Mouse (Mus musculus) hindbrain, embryonic 11.5 days (tissue): ENCODE data around the gene 2410137M14Rik. TPM values are rescaled to one million over a fixed set of nuclear protein-coding genes. Genes with fewer than 3 reads are reported as not detected.

Experiments
- ATAC-seq: fragments of 200-750 bp; cut with Nextera tagmentation; 2 replicates; pipeline ENCODE4 v1.8.0; 2017; ENCODE audit warnings: mild to moderate bottlenecking, moderate TSS enrichment, moderate library complexity; ENCODE audit not compliant: low FRiP score
- DNase-seq: peaks from one replicate; pipeline ENCODE4 v3.0.0-alpha.2; 2015; ENCODE audit warnings: low spot score
- H3K27ac ChIP-seq: fragments of 300-500 bp; sonication (generic); 2 replicates; pipeline ENCODE4 v1.5.1; 2014; ENCODE audit warnings: mild to moderate bottlenecking, low read depth, low read length
- H3K27me3 ChIP-seq: fragments of 300-500 bp; sonication (generic); 2 replicates; pipeline ENCODE4 v1.6.1; 2014; ENCODE audit warnings: mild to moderate bottlenecking, low read length, moderate library complexity, mixed read lengths; ENCODE audit not compliant: control insufficient read depth, insufficient read depth
- H3K36me3 ChIP-seq: fragments of 300-500 bp; sonication (generic); 2 replicates; pipeline ENCODE4 v1.6.1; 2014; ENCODE audit warnings: mild to moderate bottlenecking, low read length, moderate library complexity, mixed read lengths; ENCODE audit not compliant: control insufficient read depth, insufficient read depth
- H3K4me1 ChIP-seq: fragments of 300-500 bp; sonication (generic); replicated peaks from 2 replicates; pipeline ENCODE4 v1.6.1; 2014; ENCODE audit warnings: low read length, mixed read lengths; ENCODE audit not compliant: control insufficient read depth, insufficient read depth
- H3K4me2 ChIP-seq: fragments of 300-500 bp; sonication (generic); replicated peaks from 2 replicates; pipeline ENCODE4 v1.6.1; 2014; ENCODE audit warnings: mild to moderate bottlenecking, low read depth, low read length
- H3K4me3 ChIP-seq: fragments of 300-500 bp; sonication (generic); 2 replicates; pipeline ENCODE4 v1.5.1; 2014; ENCODE audit warnings: low read depth, low read length
- H3K9ac ChIP-seq: fragments of 300-500 bp; sonication (generic); 2 replicates; pipeline ENCODE4 v1.6.1; 2014; ENCODE audit warnings: low read depth, low read length
- H3K9me3 ChIP-seq: fragments of 300-500 bp; sonication (generic); 2 replicates; pipeline ENCODE4 v1.6.1; 2016; ENCODE audit warnings: low read length; ENCODE audit not compliant: control insufficient read depth
- WGBS: fragments of 180-500 bp; shearing (Covaris S2); extraction: QIAGEN DNeasy Blood & Tissue Kit; methylation state at CpG from one replicate; pipeline ENCODE4 v1.1.7; 2014; 5-methylcytosine and 5-hydroxymethylcytosine counted together
- polyA plus RNA-seq: library from polyadenylated mRNA; unstranded; fragments of >200 nt; fragmentation: Nextera tagmentation; extraction: Ambion mirVana; gene quantifications from 2 replicates; pipeline ENCODE4 v1.2.1, GENCODE M21; 2014

Gene 2410137M14Rik
- polyA plus RNA-seq, 1 experiment from 2014 or later: not detected

DNA sequence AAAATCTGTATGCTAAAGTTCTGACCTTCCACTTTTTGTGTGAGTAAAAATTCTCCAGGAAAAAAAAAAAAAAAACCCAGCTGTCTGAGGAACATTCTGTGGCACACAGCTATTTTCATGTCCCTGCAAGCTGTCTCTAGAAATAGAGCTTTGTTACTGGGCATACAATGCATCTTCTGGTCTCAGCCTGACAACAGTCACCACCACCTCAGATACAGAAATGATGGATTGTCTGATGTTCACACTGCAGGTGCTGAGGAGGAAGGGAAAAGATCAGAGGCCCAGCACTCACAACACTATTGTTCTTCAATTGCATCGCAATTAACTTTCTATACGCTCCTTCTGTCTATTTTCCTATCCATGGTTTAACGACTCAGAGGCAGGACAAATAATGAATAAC is 37.3 kb upstream of the 2410137M14Rik start:
- WGBS: 75% methylated on average over 3 of the region's 3 CpGs
- no peak overlapping the region for H3K27ac ChIP-seq
- no peak overlapping the region for H3K9ac ChIP-seq

DNA sequence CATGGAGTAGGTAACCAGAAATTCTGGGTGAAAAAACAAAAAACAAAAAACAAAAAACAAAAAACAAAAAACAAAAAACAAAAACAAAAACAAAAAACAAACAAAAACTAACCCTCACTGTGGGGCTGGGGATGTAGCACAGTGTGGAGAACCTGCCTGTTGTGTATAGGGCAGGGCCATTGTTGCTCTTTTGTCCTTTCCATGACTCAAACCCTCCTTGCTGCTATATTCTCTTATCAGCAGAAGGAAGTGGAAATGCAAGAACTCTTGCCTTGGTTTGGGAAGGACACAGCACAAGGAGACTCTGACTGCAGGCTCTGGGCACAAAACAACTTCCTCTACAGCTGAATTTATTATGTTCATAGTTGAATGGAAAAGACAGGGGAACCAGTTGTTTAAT is 35.3 kb upstream of the 2410137M14Rik start:
- Histone ChIP-seq H3K9ac (no peak overlapping the region), H3K36me3 (no peaks in the 10 kb centered on the region), H3K27me3 (no peaks in the 10 kb centered on the region), H3K27ac (no peak overlapping the region), H3K9me3 (no peaks in the 10 kb centered on the region), H3K4me1 (no peaks in the 10 kb centered on the region), H3K4me2 (no peak overlapping the region), H3K4me3 (no peak overlapping the region)
- ATAC-seq (no peak), DNase-seq (no peak)

More for the DNA sequence above, 37.3 kb upstream of the 2410137M14Rik start:
- Histone ChIP-seq H3K4me2 (no peak overlapping the region), H3K9me3 (no peaks in the 10 kb centered on the region), H3K27me3 (no peaks in the 10 kb centered on the region), H3K4me1 (no peaks in the 10 kb centered on the region), H3K36me3 (no peaks in the 10 kb centered on the region), H3K4me3 (no peak overlapping the region)
- ATAC-seq: no peak
- no peak for DNase-seq

DNA sequence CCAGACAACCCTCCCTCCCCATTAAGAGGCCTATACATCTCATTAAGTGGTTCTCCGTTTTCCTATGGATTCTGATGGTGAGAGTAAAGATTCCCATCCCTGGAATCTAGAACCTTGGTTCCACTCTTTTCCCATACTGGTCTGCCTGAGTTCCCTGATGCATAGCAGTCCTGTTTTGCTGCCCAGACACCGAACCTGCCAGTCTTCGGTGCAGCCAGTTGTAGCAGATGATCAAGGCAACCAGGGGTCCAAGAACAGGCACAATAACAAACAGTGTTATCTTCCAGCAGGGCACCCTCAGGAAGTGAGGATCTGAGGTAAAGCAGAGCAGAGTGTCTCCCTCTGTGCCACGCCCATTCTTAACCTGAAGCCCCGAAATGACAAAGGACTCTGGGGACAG is 31.1 kb upstream of the 2410137M14Rik start:
- Histone ChIP-seq H3K9me3 (no peaks in the 10 kb centered on the region), H3K9ac (no peak overlapping the region), H3K36me3 (peaks cover 2% of the 10 kb centered on the region; the same call in 1 of the 2 replicates), H3K27ac (no peak overlapping the region), H3K27me3 (no peaks in the 10 kb centered on the region), H3K4me3 (no peak overlapping the region), H3K4me2 (no peak overlapping the region), H3K4me1 (no peaks in the 10 kb centered on the region)
- 77% methylated on average over 5 of the region's 5 CpGs for WGBS
- no peak for ATAC-seq
- DNase-seq: no peak

DNA sequence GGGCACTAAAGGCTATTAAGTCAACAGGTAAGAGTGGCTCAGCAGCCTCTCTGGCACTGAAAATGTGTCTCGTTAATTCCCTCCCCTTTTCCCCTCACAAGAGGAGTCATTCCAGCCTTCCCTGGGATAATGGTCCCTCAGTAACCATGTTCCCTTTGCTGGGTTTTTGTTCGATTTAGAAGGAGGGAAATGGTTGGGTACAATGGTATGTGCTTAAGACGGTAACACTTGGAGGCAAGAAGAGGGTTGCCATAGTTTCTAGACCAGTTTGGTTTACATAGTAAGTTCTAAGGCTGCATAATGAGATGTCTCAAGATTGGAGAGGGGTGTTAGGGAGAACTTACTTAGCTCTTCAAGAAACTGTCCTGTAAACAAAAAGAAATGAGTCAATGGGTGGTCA is 30.7 kb upstream of the 2410137M14Rik start:
- DNase-seq (no peak), ATAC-seq (no peak)
- WGBS: 81% methylated on average over 3 of the region's 3 CpGs
- H3K36me3 ChIP-seq: peaks cover 2% of the 10 kb centered on the region; the same call in 1 of the 2 replicates
- no peaks in the 10 kb centered on the region for H3K27me3 ChIP-seq
- H3K4me3 ChIP-seq: no peak overlapping the region
- no peak overlapping the region for H3K9ac ChIP-seq
- H3K4me2 ChIP-seq: no peak overlapping the region
- H3K9me3 ChIP-seq: no peaks in the 10 kb centered on the region
- no peak overlapping the region for H3K27ac ChIP-seq
- no peaks in the 10 kb centered on the region for H3K4me1 ChIP-seq

DNA sequence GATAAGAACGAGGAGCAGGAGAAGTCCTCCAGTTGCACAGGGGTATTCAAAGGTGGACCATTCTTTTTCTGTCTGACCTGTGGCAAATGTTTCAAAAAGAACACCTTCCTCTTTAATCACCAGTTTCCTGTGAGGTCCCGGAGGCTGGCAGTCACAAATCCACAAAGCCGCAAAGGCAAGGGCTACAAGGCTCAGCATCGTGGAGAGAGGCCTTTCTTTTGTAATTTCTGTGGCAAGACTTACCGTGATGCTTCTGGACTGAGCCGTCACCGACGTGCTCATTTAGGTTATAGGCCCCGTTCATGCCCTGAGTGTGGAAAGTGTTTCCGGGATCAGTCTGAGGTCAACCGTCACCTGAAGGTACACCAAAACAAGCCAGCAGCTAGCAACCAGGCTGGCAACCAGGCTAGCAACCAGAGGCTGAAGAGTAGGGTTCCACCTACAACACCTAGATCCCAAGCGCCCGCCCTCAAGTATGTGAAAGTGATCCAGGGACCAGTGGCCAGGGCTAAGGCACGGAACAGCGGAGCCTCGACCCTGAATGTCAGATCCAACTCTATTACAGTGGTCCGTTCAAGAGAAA is 28.5 kb upstream of the 2410137M14Rik start:
- WGBS: 95% methylated on average over 17 of the region's 17 CpGs
- H3K27me3 ChIP-seq: no peaks in the 10 kb centered on the region
- H3K4me2 ChIP-seq: no peak overlapping the region
- H3K4me3 ChIP-seq: no peak overlapping the region
- no peak overlapping the region for H3K9ac ChIP-seq
- H3K4me1 ChIP-seq: no peaks in the 10 kb centered on the region
- H3K27ac ChIP-seq: no peak overlapping the region
- H3K36me3 ChIP-seq: peaks cover 4% of the 10 kb centered on the region; the same call in 1 of the 2 replicates
- no peak for DNase-seq
- ATAC-seq: no peak
- H3K9me3 ChIP-seq: no peaks in the 10 kb centered on the region

DNA sequence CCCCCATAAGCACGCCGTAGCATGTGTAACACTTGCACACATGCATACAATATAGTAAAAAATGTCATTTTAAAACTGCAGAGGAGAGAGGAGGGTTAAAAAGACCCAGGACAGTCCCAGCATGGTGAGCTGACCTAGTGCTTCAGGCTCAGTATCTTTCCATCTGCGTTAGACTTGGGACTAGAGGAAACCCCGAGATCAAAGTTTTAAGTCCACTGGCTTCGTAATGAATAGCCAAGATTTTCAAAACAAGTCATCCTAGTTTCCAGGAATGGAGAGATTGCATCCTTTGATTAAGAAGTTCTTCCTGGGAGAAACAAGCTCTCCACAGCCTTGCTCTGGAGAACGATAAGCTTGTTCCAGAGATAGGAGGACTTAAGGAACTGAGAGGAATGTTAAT is 27.1 kb upstream of the 2410137M14Rik start:
- 0 out of 2 replicates have a peak, but pooled peaks cover 2% of the 10 kb centered on the region for H3K4me1 ChIP-seq
- no peak for ATAC-seq
- H3K27ac ChIP-seq: no peak overlapping the region
- no peak overlapping the region for H3K4me3 ChIP-seq
- H3K36me3 ChIP-seq: peaks cover 4% of the 10 kb centered on the region; the same call in 1 of the 2 replicates
- no peak overlapping the region for H3K9ac ChIP-seq
- DNase-seq: no peak
- H3K9me3 ChIP-seq: no peaks in the 10 kb centered on the region
- H3K4me2 ChIP-seq: no peak overlapping the region
- H3K27me3 ChIP-seq: no peaks in the 10 kb centered on the region
- WGBS: 94% methylated on average over 6 of the region's 6 CpGs

DNA sequence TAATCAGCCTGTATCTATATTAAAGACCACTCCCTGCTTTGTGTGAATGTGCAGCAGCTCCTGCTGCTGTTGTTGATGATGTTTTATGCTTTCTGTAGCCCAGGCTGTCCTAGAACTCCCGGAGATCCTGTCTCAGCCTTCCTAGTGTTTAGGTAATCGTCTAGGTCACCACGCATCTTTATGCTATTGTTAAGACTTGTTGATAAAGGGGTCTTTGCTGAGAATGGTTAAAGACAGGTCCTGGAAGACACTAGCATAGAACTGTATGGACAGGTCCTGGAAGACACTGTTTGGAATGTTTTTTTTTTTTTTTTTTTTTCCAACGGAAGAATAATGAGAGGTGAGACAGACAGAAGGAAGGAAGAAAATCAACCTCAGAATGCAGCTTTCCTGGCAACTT is 22.3 kb upstream of the 2410137M14Rik start:
- H3K36me3 ChIP-seq: peaks cover 2% of the 10 kb centered on the region; the same call in 1 of the 2 replicates
- no peak for DNase-seq
- no peak overlapping the region; the same call in 1 of the 2 replicates for H3K27ac ChIP-seq
- 45% methylated on average over 4 of the region's 4 CpGs for WGBS
- ATAC-seq: peak; percentile 22; the same call in 1 of the 2 replicates
- no peaks in the 10 kb centered on the region for H3K9me3 ChIP-seq
- peak overlapping the region; percentile 61 for H3K4me2 ChIP-seq
- H3K4me1 ChIP-seq: 0 out of 2 replicates have a peak, but pooled peaks cover 2% of the 10 kb centered on the region
- H3K4me3 ChIP-seq: peak overlapping the region; percentile 80
- peak overlapping the region; percentile 96 for H3K9ac ChIP-seq
- no peaks in the 10 kb centered on the region for H3K27me3 ChIP-seq

DNA sequence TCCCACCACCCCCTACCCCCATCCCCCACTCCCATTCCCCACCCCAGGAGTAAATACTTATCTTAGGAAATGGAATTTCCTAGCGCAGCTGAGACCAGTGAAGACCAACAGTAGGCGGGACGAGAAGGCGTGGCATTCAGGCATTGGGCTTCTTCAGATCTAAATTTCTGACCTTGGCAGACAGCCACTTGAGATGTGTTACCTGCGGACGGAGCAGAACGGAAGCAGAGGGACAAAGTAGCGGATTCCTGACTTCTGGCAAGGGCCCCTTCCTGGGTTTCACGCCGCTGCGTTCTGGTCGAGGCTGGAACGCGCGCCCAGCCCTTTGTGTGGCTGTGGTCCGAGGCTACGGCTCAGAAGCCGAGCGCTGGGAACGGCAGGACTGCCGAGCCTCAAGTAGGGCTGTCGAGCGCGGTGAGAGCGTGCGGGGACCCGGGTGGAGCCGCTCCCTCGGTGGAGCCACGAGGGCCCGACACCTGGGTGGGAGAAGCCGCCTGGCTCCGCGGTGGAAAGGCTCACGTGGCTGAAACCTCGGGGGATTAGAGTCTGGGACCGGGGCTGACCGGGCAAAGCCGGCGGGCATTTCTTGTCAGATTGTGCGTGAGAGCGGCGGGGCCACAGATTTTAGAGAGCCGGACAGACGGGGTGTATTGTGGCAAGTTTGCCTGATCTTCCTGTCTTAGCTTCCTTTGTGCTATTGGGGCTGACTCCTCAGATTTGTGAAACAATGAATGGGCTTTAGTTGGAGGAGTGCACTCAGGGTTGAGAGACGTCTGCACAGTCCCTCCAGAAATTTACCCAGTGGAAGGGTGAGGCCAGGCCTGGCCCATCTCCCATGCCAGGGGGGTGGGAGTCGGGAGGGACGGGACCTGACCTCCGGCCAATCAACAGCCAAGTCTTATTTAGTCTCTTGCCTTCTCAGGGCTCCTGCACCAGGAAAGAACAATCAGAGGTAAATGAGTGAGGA is 21.6 kb upstream of the 2410137M14Rik start:
- Histone ChIP-seq H3K27me3 (no peaks in the 10 kb centered on the region), H3K9me3 (no peaks in the 10 kb centered on the region), H3K4me2 (peak overlapping the region; percentile 61), H3K4me3 (peak overlapping the region; percentile 80), H3K36me3 (peaks cover 2% of the 10 kb centered on the region; the same call in 1 of the 2 replicates), H3K4me1 (0 out of 2 replicates have a peak, but pooled peaks cover 2% of the 10 kb centered on the region), H3K27ac (peak overlapping the region; percentile 93), H3K9ac (peak overlapping the region; percentile 96)
- ATAC-seq (peak; percentile 89), DNase-seq (peak; percentile 80)
- WGBS: under 1% methylated on average over 49 of the region's 49 CpGs
